Mouse (Mus musculus): ENCODE measurements around the gene Dhx16. TPM values are rescaled to one million over a fixed set of nuclear protein-coding genes. Genes with fewer than 3 reads are reported as not detected.
"Not testable (repeated sequence)": the region's sequence is repeated elsewhere in the genome, so short reads cannot be mapped to it uniquely, and the experiment has no call there.

The Dhx16 gene
- polyA plus RNA-seq, 1 experiment from 2014 or later, result 30.7 TPM

DNA sequence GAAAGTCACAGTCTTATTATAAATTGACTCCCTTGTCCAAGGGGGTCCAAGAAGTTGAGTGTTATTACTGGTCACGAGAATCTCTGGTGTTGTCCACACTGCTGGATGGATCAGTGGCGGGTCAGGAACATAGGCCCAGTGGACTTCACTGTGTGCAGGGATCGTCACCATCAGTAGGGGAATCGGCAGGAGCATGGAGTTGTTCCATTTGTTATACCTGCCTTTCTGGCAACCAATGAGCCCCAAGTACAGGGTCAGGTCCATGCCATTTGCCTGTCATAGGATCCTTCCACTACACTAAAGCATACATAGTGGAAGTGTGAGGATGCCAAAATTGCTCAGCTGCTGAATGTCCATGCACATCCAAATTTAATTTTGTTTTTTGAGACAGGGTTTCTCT is 53.0 kb downstream of the Dhx16 start:
- 92% methylated on average over 4 of the region's 4 CpGs for WGBS
- Histone ChIP-seq H3K27me3 (ENCODE audit: control insufficient read depth, insufficient read depth, low read length) (no peaks in the 10 kb centered on the region), H3K9ac (replicated peaks; ENCODE audit: low read length) (no peak overlapping the region)

DNA sequence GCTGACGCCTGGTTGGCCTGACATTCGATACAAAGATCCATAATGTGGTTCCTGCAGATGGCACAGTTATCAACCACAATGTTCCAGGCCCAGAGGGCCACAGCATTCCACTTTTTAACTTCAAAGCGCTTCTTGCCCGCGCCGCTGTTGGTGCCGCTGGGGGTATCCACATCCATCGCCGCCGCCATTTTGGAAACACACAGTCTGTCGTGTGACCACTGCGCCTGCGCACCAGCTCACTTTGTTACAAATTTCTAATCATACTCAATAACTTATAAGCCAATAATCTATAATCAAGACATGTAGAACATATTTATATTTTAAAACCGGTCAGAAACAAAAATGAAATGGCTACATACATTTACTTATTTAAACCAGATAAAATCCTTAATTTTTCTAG is 56.1 kb downstream of the Dhx16 start:
- DNase-seq; ATAC-seq (ENCODE audit: low FRiP score, low TSS enrichment); H3K27ac ChIP-seq (replicated peaks; ENCODE audit: low read depth, low read length); H3K4me1 ChIP-seq (ENCODE audit: control insufficient read depth, insufficient read depth, low read length); H3K4me2 ChIP-seq (ENCODE audit: low read length); H3K9ac ChIP-seq (replicated peaks; ENCODE audit: low read length); H3K9me3 ChIP-seq (ENCODE audit: control insufficient read depth, low read length); H3K36me3 ChIP-seq (ENCODE audit: control insufficient read depth, insufficient read depth, low read length); H3K27me3 ChIP-seq (ENCODE audit: control insufficient read depth, insufficient read depth, low read length); H3K4me3 ChIP-seq (replicated peaks; ENCODE audit: low read depth, low read length): not testable (repeated sequence)
- WGBS, result 93% methylated on average over 14 of the region's 14 CpGs

More for the DNA sequence above, 53.0 kb downstream of the Dhx16 start:
- no peak for ATAC-seq (ENCODE audit: low FRiP score, low TSS enrichment)
- no peak for DNase-seq
- Histone ChIP-seq H3K4me2 (ENCODE audit: low read length) (no peak overlapping the region), H3K27ac (replicated peaks; ENCODE audit: low read depth, low read length) (no peak overlapping the region), H3K9me3 (ENCODE audit: control insufficient read depth, low read length) (no peaks in the 10 kb centered on the region), H3K4me3 (replicated peaks; ENCODE audit: low read depth, low read length) (no peak overlapping the region), H3K36me3 (ENCODE audit: control insufficient read depth, insufficient read depth, low read length) (peaks cover 41% of the 10 kb centered on the region), H3K4me1 (ENCODE audit: control insufficient read depth, insufficient read depth, low read length) (no peaks in the 10 kb centered on the region)

DNA sequence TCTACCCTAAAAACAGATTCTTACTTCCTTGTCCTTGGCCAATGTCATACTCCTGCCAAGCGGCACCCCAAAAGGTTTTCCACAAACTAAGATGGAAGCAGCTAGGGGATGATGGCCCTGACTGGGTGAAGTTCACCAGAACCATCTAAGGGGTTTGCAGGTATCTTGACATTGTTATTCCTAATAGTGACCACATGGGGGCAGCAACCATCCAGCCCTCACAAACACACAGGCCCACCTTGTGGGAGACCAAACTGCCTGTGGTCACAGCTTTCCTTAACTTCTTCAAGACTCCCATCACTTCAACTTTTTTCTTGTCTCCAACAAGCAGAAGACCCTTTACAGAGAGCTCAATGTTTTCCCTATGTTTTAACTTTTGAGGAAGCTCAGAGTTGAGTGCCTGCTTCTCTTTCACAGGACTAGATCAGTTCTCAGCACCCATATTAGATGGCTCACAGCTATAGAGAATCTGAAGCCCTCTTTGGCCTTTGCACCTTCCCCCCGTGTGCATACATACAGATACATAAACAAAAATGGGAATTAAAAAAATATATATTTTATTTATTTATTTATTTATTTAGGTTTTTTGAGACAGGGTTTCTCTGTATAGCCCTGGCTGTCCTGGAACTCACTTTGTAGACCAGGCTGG is 58.2 kb downstream of the Dhx16 start:
- Histone ChIP-seq H3K9ac (replicated peaks; ENCODE audit: low read length) (no peak overlapping the region), H3K27me3 (ENCODE audit: control insufficient read depth, insufficient read depth, low read length) (no peaks in the 10 kb centered on the region), H3K4me2 (ENCODE audit: low read length) (no peak overlapping the region), H3K4me1 (ENCODE audit: control insufficient read depth, insufficient read depth, low read length) (no peaks in the 10 kb centered on the region), H3K9me3 (ENCODE audit: control insufficient read depth, low read length) (no peaks in the 10 kb centered on the region), H3K36me3 (ENCODE audit: control insufficient read depth, insufficient read depth, low read length) (no peaks in the 10 kb centered on the region), H3K4me3 (replicated peaks; ENCODE audit: low read depth, low read length) (no peak overlapping the region), H3K27ac (replicated peaks; ENCODE audit: low read depth, low read length) (no peak overlapping the region)
- 44% methylated on average over 2 of the region's 2 CpGs for WGBS
- ATAC-seq (ENCODE audit: low FRiP score, low TSS enrichment) (no peak; the same call in 1 of the 2 replicates), DNase-seq (peak; percentile 80)

DNA sequence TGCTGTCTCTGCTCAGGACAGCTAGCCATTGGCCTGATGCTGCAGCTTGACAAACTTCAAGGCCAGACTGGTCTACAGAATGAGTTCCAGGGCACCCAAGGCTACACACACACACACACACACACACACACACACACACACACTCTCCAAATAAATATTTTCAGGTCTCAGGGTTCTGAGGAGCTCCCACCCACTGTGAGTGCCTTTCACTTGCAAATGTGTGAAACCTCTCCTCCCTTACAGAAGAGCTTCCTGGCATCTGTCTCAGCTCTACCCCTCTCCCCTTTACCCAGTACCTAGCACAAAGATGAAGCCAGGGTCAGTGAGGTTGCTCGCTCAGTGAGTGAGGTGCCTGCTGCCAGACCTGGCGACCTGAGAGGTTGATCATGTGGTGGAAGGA is 59.5 kb downstream of the Dhx16 start:
- Histone ChIP-seq H3K4me1 (ENCODE audit: control insufficient read depth, insufficient read depth, low read length) (no peaks in the 10 kb centered on the region), H3K9ac (replicated peaks; ENCODE audit: low read length) (no peak overlapping the region), H3K4me2 (ENCODE audit: low read length) (no peak overlapping the region), H3K36me3 (ENCODE audit: control insufficient read depth, insufficient read depth, low read length) (no peaks in the 10 kb centered on the region), H3K4me3 (replicated peaks; ENCODE audit: low read depth, low read length) (no peak overlapping the region), H3K27me3 (ENCODE audit: control insufficient read depth, insufficient read depth, low read length) (no peaks in the 10 kb centered on the region), H3K27ac (replicated peaks; ENCODE audit: low read depth, low read length) (no peak overlapping the region), H3K9me3 (ENCODE audit: control insufficient read depth, low read length) (no peaks in the 10 kb centered on the region)
- no peak for DNase-seq
- no peak for ATAC-seq (ENCODE audit: low FRiP score, low TSS enrichment)
- WGBS, result 50% methylated on average over 2 of the region's 2 CpGs

DNA sequence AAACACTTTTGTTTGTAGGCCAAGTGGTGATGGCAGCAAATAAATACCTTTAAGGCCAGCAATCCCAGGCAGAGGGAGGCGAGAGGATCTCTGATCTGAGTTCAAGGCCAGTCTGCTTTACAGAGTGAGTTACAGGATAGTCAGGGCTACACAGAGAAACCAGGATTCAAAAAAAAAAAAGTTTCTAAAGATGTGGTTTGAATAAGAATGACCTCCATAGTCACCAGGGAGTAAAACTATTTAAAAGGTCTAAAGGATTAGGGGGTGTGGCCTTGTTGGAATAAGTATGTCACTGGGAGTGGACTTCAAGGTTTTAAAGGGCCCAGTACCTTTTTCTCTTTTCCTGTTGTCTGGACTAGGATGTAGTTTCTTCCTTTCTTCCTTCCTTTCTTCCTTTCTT is 60.3 kb downstream of the Dhx16 start:
- DNase-seq (no peak), ATAC-seq (ENCODE audit: low FRiP score, low TSS enrichment) (no peak)
- H3K4me3 ChIP-seq (replicated peaks; ENCODE audit: low read depth, low read length), result no peak overlapping the region
- H3K4me2 ChIP-seq (ENCODE audit: low read length), result no peak overlapping the region
- WGBS, result 49% methylated on average over 1 of the region's 1 CpGs
- H3K36me3 ChIP-seq (ENCODE audit: control insufficient read depth, insufficient read depth, low read length), result no peaks in the 10 kb centered on the region
- no peaks in the 10 kb centered on the region for H3K9me3 ChIP-seq (ENCODE audit: control insufficient read depth, low read length)
- no peak overlapping the region for H3K27ac ChIP-seq (replicated peaks; ENCODE audit: low read depth, low read length)
- H3K9ac ChIP-seq (replicated peaks; ENCODE audit: low read length), result no peak overlapping the region
- H3K4me1 ChIP-seq (ENCODE audit: control insufficient read depth, insufficient read depth, low read length), result no peaks in the 10 kb centered on the region
- H3K27me3 ChIP-seq (ENCODE audit: control insufficient read depth, insufficient read depth, low read length), result no peaks in the 10 kb centered on the region

MicroRNAs encoded within 50 kb of the gene (microRNA counts, 519-probe panel; counts per million panel counts)
- not detected for microRNA mmu-miR-1894-3p
- microRNA mmu-miR-1894-5p, result not detected

Small RNA genes within 50 kb of the gene (microRNA-seq; reads per million reads assigned to microRNA genes)
- not detected for gene Gm28033
- not detected for gene Mir1894

Other genes with a start within 250 kb of the Dhx16 start
- gene Mucl3, start 236.1 kb upstream of the Dhx16 start, polyA plus RNA-seq (2014; fragmentation: Nextera tagmentation; extraction: Ambion mirVana), result not detected in 2 replicates
- gene Vars2, start 212.2 kb upstream of the Dhx16 start, polyA plus RNA-seq (2014; fragmentation: Nextera tagmentation; extraction: Ambion mirVana), result 9.5 and 14.8 TPM in 2 replicates
- 23.6 and 25.5 TPM in 2 replicates for gene Gtf2h4, start 206.1 kb upstream of the Dhx16 start, polyA plus RNA-seq (2014; fragmentation: Nextera tagmentation; extraction: Ambion mirVana)
- gene Ddr1, start 175.2 kb upstream of the Dhx16 start, polyA plus RNA-seq (2014; fragmentation: Nextera tagmentation; extraction: Ambion mirVana), result 52.9 and 87.2 TPM in 2 replicates
- 3.3 and 4.0 TPM in 2 replicates for gene Ier3, start 58.1 kb upstream of the Dhx16 start, polyA plus RNA-seq (2014; fragmentation: Nextera tagmentation; extraction: Ambion mirVana)
- 59.9 and 74.0 TPM in 2 replicates for gene Flot1, start 56.6 kb upstream of the Dhx16 start, polyA plus RNA-seq (2014; fragmentation: Nextera tagmentation; extraction: Ambion mirVana)
- gene Tubb5, start 41.5 kb upstream of the Dhx16 start, polyA plus RNA-seq (2014; fragmentation: Nextera tagmentation; extraction: Ambion mirVana), result 1,880 and 2,054 TPM in 2 replicates
- gene Mdc1, start 38.3 kb upstream of the Dhx16 start, polyA plus RNA-seq (2014; fragmentation: Nextera tagmentation; extraction: Ambion mirVana), result 7.3 and 8.2 TPM in 2 replicates
- 14.5 and 20.2 TPM in 2 replicates for gene Nrm, start 18.5 kb upstream of the Dhx16 start, polyA plus RNA-seq (2014; fragmentation: Nextera tagmentation; extraction: Ambion mirVana)
- gene Ppp1r18, start 14.2 kb upstream of the Dhx16 start, polyA plus RNA-seq (2014; fragmentation: Nextera tagmentation; extraction: Ambion mirVana), result 17.4 and 21.0 TPM in 2 replicates
- gene 2310061I04Rik, start 17.6 kb downstream of the Dhx16 start, polyA plus RNA-seq (2014; fragmentation: Nextera tagmentation; extraction: Ambion mirVana), result 50.7 and 70.0 TPM in 2 replicates
- gene Atat1, start 30.3 kb downstream of the Dhx16 start, polyA plus RNA-seq (2014; fragmentation: Nextera tagmentation; extraction: Ambion mirVana), result 478 and 503 TPM in 2 replicates
- gene Mrps18b, start 36.6 kb downstream of the Dhx16 start, polyA plus RNA-seq (2014; fragmentation: Nextera tagmentation; extraction: Ambion mirVana), result 54.9 and 55.3 TPM in 2 replicates
- gene Ppp1r10, start 36.6 kb downstream of the Dhx16 start, polyA plus RNA-seq (2014; fragmentation: Nextera tagmentation; extraction: Ambion mirVana), result 36.3 and 45.2 TPM in 2 replicates
- gene Abcf1, start 89.9 kb downstream of the Dhx16 start, polyA plus RNA-seq (2014; fragmentation: Nextera tagmentation; extraction: Ambion mirVana), result 64.9 and 82.4 TPM in 2 replicates
- 42.4 and 49.6 TPM in 2 replicates for gene Gnl1, start 100.0 kb downstream of the Dhx16 start, polyA plus RNA-seq (2014; fragmentation: Nextera tagmentation; extraction: Ambion mirVana)
- gene Prr3, start 100.4 kb downstream of the Dhx16 start, polyA plus RNA-seq (2014; fragmentation: Nextera tagmentation; extraction: Ambion mirVana), result 80.3 and 87.3 TPM in 2 replicates
- 7.4 and 9.8 TPM in 2 replicates for gene H2-T24, start 140.7 kb downstream of the Dhx16 start, polyA plus RNA-seq (2014; fragmentation: Nextera tagmentation; extraction: Ambion mirVana)
- 4.4 TPM in 2 replicates for gene H2-T23, start 153.0 kb downstream of the Dhx16 start, polyA plus RNA-seq (2014; fragmentation: Nextera tagmentation; extraction: Ambion mirVana)
- 4.8 and 7.5 TPM in 2 replicates for gene H2-T22, start 162.9 kb downstream of the Dhx16 start, polyA plus RNA-seq (2014; fragmentation: Nextera tagmentation; extraction: Ambion mirVana)
- not detected in 2 replicates for gene Gm6034, start 163.1 kb downstream of the Dhx16 start, polyA plus RNA-seq (2014; fragmentation: Nextera tagmentation; extraction: Ambion mirVana)
- gene Gm11127, start 178.6 kb downstream of the Dhx16 start, polyA plus RNA-seq (2014; fragmentation: Nextera tagmentation; extraction: Ambion mirVana), result not detected in 2 replicates
- gene Gm19684, start 241.9 kb downstream of the Dhx16 start, polyA plus RNA-seq (2014; fragmentation: Nextera tagmentation; extraction: Ambion mirVana), result not detected in 2 replicates
- gene Gm7030, start 249.6 kb downstream of the Dhx16 start, polyA plus RNA-seq (2014; fragmentation: Nextera tagmentation; extraction: Ambion mirVana), result not detected in 2 replicates